Comparison of ENCODE assay signal across 19 mouse cellular contexts in genomic region chr3:143477916-143478610, GRCm38 (mm10).
"Had no signal": no experiment of that assay in that cellular context is flagged by ENCODE, and none has a peak within 500 bp of the region (broad histone marks: within the 10 kb centered on the region; RNA-seq: fewer than 3 reads in every experiment).

No protein-coding gene starts in this region.

- H3K27me3 ChIP-seq: midbrain, embryonic 12.5 days; neural tube, embryonic 13.5 days; neural tube, embryonic 15.5 days had no signal

- H3K4me3 ChIP-seq: midbrain, embryonic 10.5 days; midbrain, embryonic 12.5 days; myocyte; neural tube, embryonic 13.5 days; neural tube, embryonic 15.5 days had no signal

- H3K9ac ChIP-seq: lung, embryonic 14.5 days; midbrain, embryonic 12.5 days; neural tube, embryonic 13.5 days; neural tube, embryonic 15.5 days had no signal

- DNase-seq: lung, adult 18-20 months; lung, embryonic 14.5 days; lung, postnatal 10 days; lung, postnatal 4 days; midbrain, embryonic 14.5 days; retina, postnatal 1 day; right cerebral cortex, adult 18-20 months; right cerebral cortex, postnatal 25 days; right cerebral cortex, postnatal 4 days; spleen, adult 18-20 months; thymus, adult 2 months; thymus, postnatal 25 days; thymus, postnatal 4 days had no signal

- H3K27ac ChIP-seq: midbrain, embryonic 10.5 days; midbrain, embryonic 12.5 days; neural tube, embryonic 13.5 days; neural tube, embryonic 15.5 days had no signal

- H3K4me1 ChIP-seq: midbrain, embryonic 10.5 days; midbrain, embryonic 12.5 days; neural tube, embryonic 13.5 days; neural tube, embryonic 15.5 days had no signal

- H3K9me3 ChIP-seq: midbrain, embryonic 10.5 days; midbrain, embryonic 12.5 days; neural tube, embryonic 13.5 days; neural tube, embryonic 15.5 days had no signal

- H3K36me3 ChIP-seq: midbrain, embryonic 10.5 days; midbrain, embryonic 12.5 days; neural tube, embryonic 13.5 days; neural tube, embryonic 15.5 days had no signal

- H3K4me2 ChIP-seq: lung, embryonic 14.5 days; midbrain, embryonic 12.5 days; neural tube, embryonic 13.5 days; neural tube, embryonic 15.5 days had no signal

- ATAC-seq: midbrain, embryonic 16.5 days had no signal
